Mouse (Mus musculus) forebrain, embryonic 16.5 days (tissue): ENCODE results near the gene Gys1. TPM values are rescaled to one million over a fixed set of nuclear protein-coding genes. Genes with fewer than 3 reads are reported as not detected.
"Not testable (repeated sequence)": the region's sequence is repeated elsewhere in the genome, so short reads cannot be mapped to it uniquely, and the experiment has no call there.

Source experiments
- ATAC-seq: fragments of 200-750 bp; cut with Nextera tagmentation; 2 replicates; pipeline ENCODE4 v1.8.0; 2017; ENCODE audit warnings: mild to moderate bottlenecking, moderate library complexity
- H3K27ac ChIP-seq: fragments of 300-500 bp; sonication (generic); 2 replicates; pipeline ENCODE4 v1.5.1; 2014; ENCODE audit warnings: low read length, control low read depth
- H3K27me3 ChIP-seq: fragments of 300-500 bp; sonication (generic); replicated peaks from 2 replicates; pipeline ENCODE4 v1.6.1; 2014; ENCODE audit warnings: low read length; ENCODE audit not compliant: control insufficient read depth, insufficient read depth
- H3K36me3 ChIP-seq: fragments of 300-500 bp; sonication (generic); 2 replicates; pipeline ENCODE4 v1.6.1; 2014; ENCODE audit not compliant: control insufficient read depth, insufficient read depth
- H3K4me1 ChIP-seq: fragments of 300-500 bp; sonication (generic); replicated peaks from 2 replicates; pipeline ENCODE4 v1.6.1; 2014; ENCODE audit warnings: low read length; ENCODE audit not compliant: control insufficient read depth, insufficient read depth
- H3K4me2 ChIP-seq: fragments of 300-500 bp; sonication (generic); 2 replicates; pipeline ENCODE4 v1.6.1; 2014; ENCODE audit warnings: mild to moderate bottlenecking, low read length, control low read depth
- H3K4me3 ChIP-seq: fragments of 300-500 bp; sonication (generic); replicated peaks from 2 replicates; pipeline ENCODE4 v1.5.1; 2014; ENCODE audit warnings: mild to moderate bottlenecking, low read length, control low read depth
- H3K9ac ChIP-seq: fragments of 300-500 bp; sonication (generic); replicated peaks from 2 replicates; pipeline ENCODE4 v1.6.1; 2014; ENCODE audit warnings: low read depth, low read length, control low read depth
- H3K9me3 ChIP-seq: fragments of 300-500 bp; sonication (generic); 2 replicates; pipeline ENCODE4 v1.6.1; 2016; ENCODE audit warnings: low read length; ENCODE audit not compliant: control insufficient read depth
- WGBS: fragments of 180-500 bp; shearing (Covaris S2); extraction: QIAGEN DNeasy Blood & Tissue Kit; methylation state at CpG from one replicate; pipeline ENCODE4 v1.1.7; 2014; 5-methylcytosine and 5-hydroxymethylcytosine counted together
- polyA plus RNA-seq: library from polyadenylated mRNA; unstranded; fragments of >200 nt; fragmentation: Nextera tagmentation; extraction: Ambion mirVana; gene quantifications from 2 replicates; pipeline ENCODE4 v1.2.1, GENCODE M21; 2015

Gys1 gene
- polyA plus RNA-seq, 1 experiment from 2014 or later: 19.9 TPM

DNA sequence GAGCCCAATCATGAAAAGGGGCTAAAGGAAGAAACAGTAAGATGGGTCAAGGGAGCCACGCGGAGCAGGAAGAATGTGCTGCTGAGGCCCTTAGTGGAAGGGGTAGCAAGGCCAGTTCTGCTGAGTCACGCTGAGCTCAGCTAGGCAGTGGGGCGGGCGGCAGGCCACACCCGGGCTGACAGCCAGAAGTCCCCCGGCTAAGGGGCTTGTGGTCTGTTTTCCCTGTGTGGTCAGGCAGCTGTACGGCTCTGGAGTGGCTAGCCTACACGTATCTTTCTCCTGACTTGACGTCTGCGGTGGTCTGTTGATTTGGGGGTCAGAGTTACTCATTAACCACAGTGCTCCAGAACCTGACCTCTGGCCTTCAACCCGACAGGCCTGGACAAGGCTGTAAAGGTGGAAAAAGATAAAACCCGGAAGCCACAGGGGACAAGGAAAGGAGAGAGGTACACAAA, 26.2 kb downstream of the Gys1 start:
- Histone ChIP-seq H3K9ac (0 out of 2 replicates have a peak overlapping the region, but pooled peaks have one; percentile 15), H3K4me2 (no peak overlapping the region), H3K36me3 (peaks cover 21% of the 10 kb centered on the region; the same call in 1 of the 2 replicates), H3K4me3 (no peak overlapping the region), H3K9me3 (no peaks in the 10 kb centered on the region), H3K27me3 (no peaks in the 10 kb centered on the region), H3K27ac (peak overlapping the region; percentile 85), H3K4me1 (peaks cover 39% of the 10 kb centered on the region)
- ATAC-seq: no peak
- WGBS: 51% methylated on average over 13 of the region's 13 CpGs

DNA sequence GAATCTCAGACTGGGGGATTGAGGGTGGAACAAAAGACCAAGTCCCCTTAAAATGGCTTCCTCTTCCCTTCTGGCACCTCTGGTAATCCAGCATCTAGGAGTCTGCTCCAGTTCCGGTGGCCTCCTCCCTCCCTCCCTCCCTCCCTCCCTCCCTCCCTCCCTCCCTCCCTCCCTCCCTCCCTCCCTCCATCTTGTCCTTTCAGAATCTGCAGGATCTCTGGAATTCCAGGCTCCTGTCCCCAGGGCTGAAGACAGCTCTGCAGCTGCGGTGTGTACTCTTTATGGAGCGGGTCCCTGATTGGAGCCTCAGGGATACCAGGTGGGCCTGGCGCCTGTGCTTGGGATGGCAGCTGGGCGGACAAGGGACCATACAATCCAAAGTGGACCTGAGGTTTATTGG, 26.7 kb downstream of the Gys1 start:
- WGBS: 73% methylated on average over 5 of the region's 5 CpGs
- Histone ChIP-seq H3K4me2 (no peak overlapping the region), H3K9me3 (no peaks in the 10 kb centered on the region), H3K4me3 (no peak overlapping the region), H3K4me1 (peaks cover 43% of the 10 kb centered on the region), H3K36me3 (peaks cover 21% of the 10 kb centered on the region; the same call in 1 of the 2 replicates), H3K27ac (no peak overlapping the region), H3K9ac (no peak overlapping the region), H3K27me3 (no peaks in the 10 kb centered on the region)
- ATAC-seq: no peak

DNA sequence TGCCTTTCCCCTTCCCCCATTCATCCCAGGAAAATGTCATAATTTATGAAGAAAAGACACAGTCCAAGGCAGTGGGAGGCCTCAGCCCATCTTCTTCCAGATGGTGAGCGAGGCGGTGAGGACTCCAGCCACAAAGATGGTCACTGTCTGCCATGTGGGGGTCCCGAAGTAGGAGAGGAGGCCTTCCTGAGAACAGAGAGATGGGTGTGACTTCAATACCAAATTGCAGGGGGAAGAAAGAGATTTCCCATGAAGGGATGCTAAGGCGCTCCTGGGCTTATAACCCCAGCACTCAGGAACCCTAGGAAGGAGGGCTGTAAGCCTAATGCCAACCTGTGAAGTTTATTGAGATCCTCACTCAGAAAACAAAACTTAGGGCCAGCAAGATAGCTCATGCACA, 27.1 kb downstream of the Gys1 start:
- WGBS: 95% methylated on average over 4 of the region's 4 CpGs
- H3K4me1 ChIP-seq: peaks cover 41% of the 10 kb centered on the region

DNA sequence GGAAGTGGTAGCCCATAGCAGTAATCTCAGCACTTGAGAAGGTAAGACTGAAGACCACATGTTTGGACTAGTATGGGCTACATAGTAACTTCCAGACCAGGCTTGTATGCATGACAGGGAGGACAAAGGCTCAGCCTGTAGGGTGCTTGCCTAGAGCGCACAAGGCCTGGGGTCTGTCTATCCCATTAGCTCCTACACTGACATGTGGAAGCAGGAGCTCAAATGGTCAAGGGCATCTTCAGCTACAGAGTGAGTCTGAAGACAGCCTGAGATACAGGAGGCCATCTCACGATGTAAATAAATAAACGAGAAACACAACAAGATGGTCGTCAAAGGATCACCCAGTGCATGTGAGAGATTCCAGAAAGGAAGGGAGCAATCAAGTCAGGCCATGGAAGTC, 27.7 kb downstream of the Gys1 start:
- Histone ChIP-seq H3K36me3 (peaks cover 17% of the 10 kb centered on the region; the same call in 1 of the 2 replicates), H3K9ac (no peak overlapping the region), H3K27me3 (no peaks in the 10 kb centered on the region), H3K9me3 (no peaks in the 10 kb centered on the region), H3K4me3 (no peak overlapping the region), H3K4me2 (no peak overlapping the region), H3K4me1 (peaks cover 35% of the 10 kb centered on the region), H3K27ac (no peak overlapping the region)
- ATAC-seq: no peak
- WGBS: 91% methylated on average over 4 of the region's 4 CpGs

More for the DNA sequence above, 27.1 kb downstream of the Gys1 start:
- no peak for ATAC-seq
- peaks cover 21% of the 10 kb centered on the region; the same call in 1 of the 2 replicates for H3K36me3 ChIP-seq
- H3K9ac ChIP-seq: no peak overlapping the region
- H3K9me3 ChIP-seq: no peaks in the 10 kb centered on the region
- no peak overlapping the region for H3K4me2 ChIP-seq
- H3K4me3 ChIP-seq: no peak overlapping the region
- no peaks in the 10 kb centered on the region for H3K27me3 ChIP-seq
- H3K27ac ChIP-seq: no peak overlapping the region

DNA sequence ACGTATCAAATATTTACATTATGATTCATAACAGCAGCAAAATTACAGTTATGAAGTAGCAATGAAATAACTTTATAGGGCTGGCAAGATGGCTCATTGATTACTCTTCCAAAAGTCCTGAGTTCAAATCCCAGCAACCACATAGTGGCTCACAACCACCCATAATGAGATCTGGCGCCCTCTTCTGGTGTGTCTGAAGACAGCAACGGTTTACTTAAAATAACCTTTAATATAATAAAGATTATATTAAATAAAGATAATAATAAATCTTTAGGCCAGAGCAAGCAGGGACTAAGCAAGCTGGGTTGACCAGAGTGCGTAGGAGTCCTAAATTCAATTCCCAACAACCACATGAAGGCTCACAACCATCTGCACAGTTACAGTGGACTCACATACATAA, 28.2 kb downstream of the Gys1 start:
- H3K9ac ChIP-seq, H3K4me2 ChIP-seq, H3K27me3 ChIP-seq, H3K4me3 ChIP-seq, H3K27ac ChIP-seq, ATAC-seq, H3K9me3 ChIP-seq: not testable (repeated sequence)
- WGBS: 78% methylated on average over 4 of the region's 4 CpGs
- Histone ChIP-seq H3K4me1 (peaks cover 30% of the 10 kb centered on the region), H3K36me3 (peaks cover 13% of the 10 kb centered on the region; the same call in 1 of the 2 replicates)

DNA sequence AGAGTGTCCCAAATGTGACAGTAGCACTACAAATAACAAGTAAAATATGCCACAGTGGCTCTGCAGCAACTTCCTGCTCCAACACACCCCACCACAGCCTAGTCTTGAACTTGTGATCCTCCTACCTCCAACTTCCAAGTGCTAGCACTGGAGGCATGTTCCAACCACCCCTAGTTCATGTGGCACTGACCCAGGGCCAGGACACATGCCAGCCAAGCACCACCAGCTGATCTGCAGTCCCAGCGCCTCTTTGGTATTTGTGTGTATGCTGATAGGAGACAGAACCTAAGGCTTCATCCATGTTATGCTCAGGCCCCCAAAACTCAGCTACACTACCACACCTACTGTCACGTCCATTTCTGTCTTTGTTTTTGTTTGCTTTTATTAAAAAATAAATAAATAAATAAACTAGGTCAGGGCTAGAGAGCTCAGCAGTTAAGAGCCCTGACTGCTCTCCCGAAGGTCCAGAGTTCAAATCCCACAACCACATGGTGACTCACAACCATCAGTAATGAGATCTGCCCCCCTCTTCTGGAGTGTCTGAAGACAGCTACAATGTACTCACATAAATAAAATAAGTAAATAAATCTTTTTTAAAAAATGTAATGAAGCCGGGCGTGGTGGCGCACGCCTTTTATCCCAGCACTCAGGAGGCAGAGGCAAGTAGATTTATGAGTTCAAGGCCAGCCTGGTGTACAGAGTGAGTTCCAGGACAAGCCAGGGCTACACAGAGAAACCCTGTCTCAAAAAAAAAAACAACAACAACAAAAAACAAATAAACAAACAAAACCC, 29.5 kb downstream of the Gys1 start:
- peaks cover 25% of the 10 kb centered on the region for H3K4me1 ChIP-seq
- no peak for ATAC-seq
- H3K9me3 ChIP-seq: no peaks in the 10 kb centered on the region
- no peaks in the 10 kb centered on the region for H3K27me3 ChIP-seq
- H3K4me2 ChIP-seq: no peak overlapping the region
- no peak overlapping the region for H3K27ac ChIP-seq
- no peak overlapping the region for H3K4me3 ChIP-seq
- no peak overlapping the region for H3K9ac ChIP-seq
- 93% methylated on average over 7 of the region's 7 CpGs for WGBS
- peaks cover 9% of the 10 kb centered on the region; the same call in 1 of the 2 replicates for H3K36me3 ChIP-seq

DNA sequence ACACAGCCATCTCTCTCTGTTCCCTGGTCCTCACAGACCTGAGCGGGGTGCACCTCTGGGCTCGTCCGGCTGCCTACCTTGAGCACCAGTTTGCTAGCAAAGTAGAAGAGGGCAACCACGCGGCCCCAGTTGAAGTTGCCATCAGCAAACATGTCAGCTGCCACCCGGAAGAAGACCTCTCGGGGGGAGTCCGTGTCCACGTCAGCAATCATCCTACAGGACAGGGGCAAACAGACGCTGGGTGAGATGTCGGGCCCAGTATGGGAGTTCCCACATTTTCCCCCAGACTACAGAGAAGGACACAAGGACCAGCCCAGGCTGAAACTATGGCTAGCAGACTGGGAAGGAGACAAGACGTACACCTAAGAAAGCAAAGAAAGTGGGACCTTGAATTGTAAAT, 30.5 kb downstream of the Gys1 start:
- Histone ChIP-seq H3K36me3 (peaks cover 9% of the 10 kb centered on the region; the same call in 1 of the 2 replicates), H3K4me2 (no peak overlapping the region), H3K9me3 (no peaks in the 10 kb centered on the region), H3K27ac (no peak overlapping the region), H3K4me1 (peaks cover 24% of the 10 kb centered on the region), H3K27me3 (no peaks in the 10 kb centered on the region), H3K9ac (no peak overlapping the region), H3K4me3 (no peak overlapping the region)
- WGBS: 96% methylated on average over 12 of the region's 12 CpGs
- no peak for ATAC-seq

DNA sequence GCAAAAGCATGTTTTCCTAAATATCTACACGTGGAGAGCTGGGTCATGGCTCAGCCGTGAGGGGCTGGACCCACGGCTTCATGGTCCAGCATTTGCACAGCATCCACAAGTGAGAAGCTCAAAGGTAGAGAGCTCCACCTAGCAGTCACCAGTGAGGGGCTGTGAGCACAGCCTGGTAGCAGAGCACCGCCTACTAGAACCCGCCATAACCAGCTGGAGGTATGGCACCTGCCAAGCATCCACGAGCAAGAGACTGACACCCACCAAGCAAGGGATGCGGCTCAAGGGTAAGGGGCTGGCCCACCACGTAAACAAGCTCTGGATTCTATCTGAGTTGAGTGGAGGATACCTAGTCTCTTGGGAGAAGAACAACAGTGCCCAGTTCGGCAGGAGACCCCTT, 30.9 kb downstream of the Gys1 start:
- Histone ChIP-seq H3K9ac (peak overlapping the region; percentile 91; the same call in 1 of the 2 replicates), H3K4me2 (peak overlapping the region; percentile 85), H3K9me3 (no peaks in the 10 kb centered on the region), H3K27me3 (no peaks in the 10 kb centered on the region), H3K36me3 (peaks cover 9% of the 10 kb centered on the region; the same call in 1 of the 2 replicates), H3K27ac (no peak overlapping the region), H3K4me1 (peaks cover 20% of the 10 kb centered on the region), H3K4me3 (peak overlapping the region; percentile 88)
- WGBS: 69% methylated on average over 9 of the region's 9 CpGs
- no peak for ATAC-seq

DNA sequence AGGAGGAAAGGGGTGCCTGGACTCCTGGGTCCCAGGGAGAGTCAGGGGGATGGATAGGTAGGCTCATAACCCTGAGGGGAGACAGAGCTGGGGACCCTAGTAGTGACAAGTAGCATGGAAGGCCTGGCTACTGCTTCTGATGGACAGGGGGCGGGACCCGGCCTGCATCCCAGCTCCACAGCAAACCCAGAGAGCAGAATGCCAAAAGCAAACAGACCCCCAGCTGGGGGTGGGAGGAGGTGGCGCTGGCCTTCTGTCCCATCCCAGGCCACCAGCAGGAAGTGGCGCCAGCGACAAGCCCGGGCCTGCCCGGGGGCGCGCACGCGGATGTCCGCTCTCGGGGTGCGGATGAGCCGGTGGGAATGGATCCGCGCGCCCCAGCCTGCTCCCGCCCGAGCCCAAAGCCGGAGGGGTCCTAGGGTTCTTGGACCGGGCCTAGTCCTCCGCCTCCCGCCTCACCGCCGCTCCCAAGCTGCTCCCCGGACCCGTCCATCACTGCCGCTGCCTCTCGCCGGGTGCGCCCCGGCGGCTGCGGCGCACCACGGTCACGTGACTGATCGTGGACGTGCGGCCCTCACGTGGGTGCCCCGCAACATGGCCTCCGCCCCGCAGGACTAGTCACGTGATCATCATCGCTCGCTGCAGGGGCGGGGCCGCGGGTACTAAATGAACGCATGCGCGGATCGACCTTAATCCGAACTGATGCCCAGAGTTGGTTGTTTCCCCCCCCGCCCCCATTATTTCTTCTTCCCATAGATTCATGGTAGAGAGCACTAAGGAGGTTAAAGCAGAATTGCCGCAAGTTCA, 31.8 kb downstream of the Gys1 start, which contains the start of gene Bax:
TSS of gene Bax (minus strand) at position 616 of the 807 bp plus-strand sequence.
- Histone ChIP-seq H3K27me3 (no peaks in the 10 kb centered on the region), H3K36me3 (peaks cover 9% of the 10 kb centered on the region; the same call in 1 of the 2 replicates)
- WGBS: under 1% methylated on average over 56 of the region's 58 CpGs

More for the DNA sequence above, 31.8 kb downstream of the Gys1 start, which contains the start of gene Bax:
- peak within 1 kb of the TSS; percentile 91 for H3K9ac ChIP-seq
- ATAC-seq: peak; percentile 72
- peak within 1 kb of the TSS; percentile 88 for H3K4me3 ChIP-seq
- H3K9me3 ChIP-seq: no peaks in the 10 kb centered on the region
- peak within 1 kb of the TSS; percentile 65 for H3K27ac ChIP-seq
- peak within 1 kb of the TSS; percentile 85 for H3K4me2 ChIP-seq
- peaks cover 13% of the 10 kb centered on the region for H3K4me1 ChIP-seq
